Mouse (Mus musculus) thymus, adult 2 months (tissue): ENCODE measurements around the gene Rims1.

Experiments
- CTCF ChIP-seq: fragments of 200-500 bp; IDR thresholded peaks from 2 replicates; pipeline ENCODE4 v1.5.1; 2012; ENCODE audit warnings: mild to moderate bottlenecking, control low read depth, low read length, moderate library complexity, borderline replicate concordance; ENCODE audit not compliant: control insufficient read depth, poor library complexity, insufficient read depth; ENCODE audit errors: extremely low read depth
- POLR2A ChIP-seq: fragments of 200-500 bp; IDR thresholded peaks from 2 replicates; pipeline ENCODE4 v1.6.1; 2012; ENCODE audit warnings: mild to moderate bottlenecking, low read length, control low read depth, moderate library complexity; ENCODE audit not compliant: control insufficient read depth, poor library complexity, insufficient read depth; ENCODE audit errors: extremely low read depth

- TF ChIP-seq CTCF, result no peak
- no peak for TF ChIP-seq POLR2A
Observed at GRCm38 (mm10) chr1:22311471-22311870, 494.3 kb downstream of the Rims1 start.
